Mouse (Mus musculus): Measurements from ENCODE around the gene Ctrb1.

GRCm38 (mm10) chr8:111710777-111711485, 20.1 kb upstream of the Ctrb1 start:
- TF ChIP-seq CTCF (IDR thresholded peaks at IDR 0.05) = no peak
- TF ChIP-seq EP300 (IDR thresholded peaks at IDR 0.05) = no peak

Data from lung, postnatal 0 days (tissue).